Comparison of ENCODE assay signal across 20 mouse cellular contexts in the genomic region with DNA sequence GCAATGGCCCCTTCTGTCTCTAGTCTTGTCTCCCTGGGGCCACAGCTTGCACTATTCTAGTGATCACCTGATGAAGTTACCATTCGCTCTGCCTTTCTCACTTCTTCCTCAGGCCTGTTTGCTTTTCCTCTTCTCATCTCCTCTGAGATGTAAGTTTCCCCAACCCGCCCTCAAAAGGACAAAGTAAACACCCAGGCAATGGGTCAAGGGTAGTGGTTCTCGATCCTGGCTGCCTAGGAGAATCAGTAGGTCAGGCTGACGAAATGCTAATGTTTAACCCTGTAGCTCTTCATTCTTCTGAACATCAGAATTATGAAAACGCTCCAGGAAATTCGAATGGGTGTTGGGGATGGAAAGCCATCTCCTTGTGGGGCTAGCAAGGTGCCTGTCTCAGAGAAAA.
DNase-seq lines count a peak whose midpoint lies in the region; ATAC-seq and TF ChIP-seq lines count a peak whose summit lies in the region.
"Had no signal": no experiment of that assay in that cellular context is flagged by ENCODE, and none has a peak within 500 bp of the region (broad histone marks: within the 10 kb centered on the region; RNA-seq: fewer than 3 reads in every experiment).

No protein-coding gene starts in this region.

- H3K9ac ChIP-seq in heart, adult 2 months (ENCODE audit: low read depth, low read length): no peak overlapping the region
- no peak overlapping the region for H3K9ac ChIP-seq in kidney, embryonic 16.5 days (replicated peaks; ENCODE audit: low read length)
- no peak overlapping the region for H3K9ac ChIP-seq in limb, embryonic 12.5 days (replicated peaks)
- H3K9ac ChIP-seq: forebrain, embryonic 15.5 days; hindbrain, embryonic 12.5 days; limb, embryonic 15.5 days; lung, embryonic 15.5 days had no signal

- TF ChIP-seq EP300 in heart, adult 2 months (IDR thresholded peaks at IDR 0.05; ENCODE audit: insufficient read depth, low read depth, low read length): no peak

- no peak for DNase-seq in heart, adult 2 months
- DNase-seq in heart, postnatal 4 days: no peak
- DNase-seq in kidney, adult 11 months: no peak
- peak; percentile 27 for DNase-seq in lung, postnatal 25 days (ENCODE audit: low spot score)
- DNase-seq in lung, adult 2 months: no peak
- no peak for DNase-seq in layer of hippocampus, adult 18-20 months (ENCODE audit: low spot score in 2 of 2)
- DNase-seq: adrenal gland, postnatal 14 days; cerebellum, adult 8-10 months; cerebellum, postnatal 36 days; heart, postnatal 10 days; layer of hippocampus, adult 9-11 months; midbrain, embryonic 14.5 days; right cerebral cortex, postnatal 14 days had no signal

- H3K4me3 ChIP-seq in heart, adult 2 months: no peak overlapping the region
- H3K4me3 ChIP-seq in kidney, embryonic 16.5 days (ENCODE audit: low read length): no peak overlapping the region
- no peak overlapping the region for H3K4me3 ChIP-seq in lung, adult 2 months (replicated peaks; ENCODE audit: extremely low read depth, low read depth, low read length)
- H3K4me3 ChIP-seq in limb, embryonic 12.5 days (replicated peaks): no peak overlapping the region
- H3K4me3 ChIP-seq: forebrain, embryonic 15.5 days; hindbrain, embryonic 12.5 days; limb, embryonic 15.5 days; lung, embryonic 15.5 days had no signal

- no peak for ATAC-seq in kidney, embryonic 16.5 days (ENCODE audit: low FRiP score, low TSS enrichment)
- ATAC-seq in limb, embryonic 12.5 days (ENCODE audit: insufficient number of reproducible peaks, insufficient read depth, low FRiP score, low TSS enrichment, low read depth): no peak
- ATAC-seq: forebrain, embryonic 15.5 days had no signal

- peaks cover 8% of the 10 kb centered on the region for H3K36me3 ChIP-seq in heart, adult 2 months (ENCODE audit: control insufficient read depth, insufficient read depth, low read length)
- no peaks in the 10 kb centered on the region for H3K36me3 ChIP-seq in kidney, embryonic 16.5 days (ENCODE audit: insufficient read depth, low read length)
- H3K36me3 ChIP-seq in limb, embryonic 12.5 days: peaks cover 6% of the 10 kb centered on the region; the same call in 1 of the 2 replicates
- H3K36me3 ChIP-seq: forebrain, embryonic 15.5 days; hindbrain, embryonic 12.5 days; limb, embryonic 15.5 days; lung, embryonic 15.5 days had no signal

- peaks cover under 1% of the 10 kb centered on the region; the same call in 1 of the 2 replicates for H3K79me2 ChIP-seq in heart, adult 2 months (replicated peaks; ENCODE audit: control insufficient read depth, insufficient read depth, low read length)

- TF ChIP-seq CTCF in heart, adult 2 months (IDR thresholded peaks at IDR 0.05): no peak
- TF ChIP-seq CTCF in lung, adult 2 months (IDR thresholded peaks at IDR 0.05; ENCODE audit: insufficient read depth, low read length): no peak

- no peaks in the 10 kb centered on the region for H3K9me3 ChIP-seq in kidney, embryonic 16.5 days (ENCODE audit: low read length)
- no peaks in the 10 kb centered on the region for H3K9me3 ChIP-seq in limb, embryonic 12.5 days
- H3K9me3 ChIP-seq: forebrain, embryonic 15.5 days; hindbrain, embryonic 12.5 days; limb, embryonic 15.5 days; lung, embryonic 15.5 days had no signal

- H3K27me3 ChIP-seq in heart, adult 2 months (ENCODE audit: control insufficient read depth, insufficient read depth, low read length): no peaks in the 10 kb centered on the region
- H3K27me3 ChIP-seq in kidney, embryonic 16.5 days (ENCODE audit: insufficient read depth, low read length): no peaks in the 10 kb centered on the region
- H3K27me3 ChIP-seq in limb, embryonic 12.5 days: no peaks in the 10 kb centered on the region
- H3K27me3 ChIP-seq: forebrain, embryonic 15.5 days; hindbrain, embryonic 12.5 days; limb, embryonic 15.5 days; lung, embryonic 15.5 days had no signal

- H3K27ac ChIP-seq in heart, adult 2 months: peak overlapping the region; percentile 95
- peak overlapping the region; percentile 25 for H3K27ac ChIP-seq in kidney, embryonic 16.5 days (ENCODE audit: low read length)
- H3K27ac ChIP-seq in limb, embryonic 12.5 days: peak overlapping the region; percentile 67; the same call in 1 of the 2 replicates
- H3K27ac ChIP-seq: forebrain, embryonic 15.5 days; hindbrain, embryonic 12.5 days; limb, embryonic 15.5 days; lung, embryonic 15.5 days had no signal

- no peak for TF ChIP-seq POLR2A in heart, adult 2 months (IDR thresholded peaks at IDR 0.05; ENCODE audit: insufficient read depth, low read depth, low read length)
- TF ChIP-seq POLR2A in lung, adult 2 months (IDR thresholded peaks at IDR 0.05; ENCODE audit: borderline replicate concordance, extremely low read depth, low read depth, low read length): no peak

- WGBS in heart, adult 2 months: 73% methylated on average over 6 of the region's 6 CpGs
- WGBS in kidney, embryonic 16.5 days: 64% methylated on average over 6 of the region's 6 CpGs
- 57% methylated on average over 6 of the region's 6 CpGs for WGBS in lung, adult 2 months
- WGBS in limb, embryonic 12.5 days: 83% methylated on average over 6 of the region's 6 CpGs

- H3K4me1 ChIP-seq in heart, adult 2 months (ENCODE audit: control insufficient read depth, insufficient read depth, low read length): peaks cover 33% of the 10 kb centered on the region
- H3K4me1 ChIP-seq in kidney, embryonic 16.5 days (ENCODE audit: insufficient read depth, low read length): peaks cover 80% of the 10 kb centered on the region
- H3K4me1 ChIP-seq in lung, adult 2 months (ENCODE audit: control insufficient read depth, insufficient read depth, low read length): peaks cover 41% of the 10 kb centered on the region
- H3K4me1 ChIP-seq in limb, embryonic 12.5 days (replicated peaks): peaks cover 79% of the 10 kb centered on the region

- intact Hi-C loops in heart, adult 2 months (cut with DNase I): loop anchor here (2.0 to 5.0 kb wide), 3 partner anchors 15 to 146 kb away; no protein-coding TSS in a partner anchor

- no peak overlapping the region for H3K4me2 ChIP-seq in kidney, embryonic 16.5 days (replicated peaks; ENCODE audit: low read depth, low read length)
- no peak overlapping the region for H3K4me2 ChIP-seq in limb, embryonic 12.5 days
- H3K4me2 ChIP-seq: forebrain, embryonic 15.5 days; heart, embryonic 11.5 days; hindbrain, embryonic 12.5 days; limb, embryonic 15.5 days; lung, embryonic 15.5 days had no signal

Comparison
In these comparisons a context has a peak if more than half of its experiments do, and no peak if none do; other contexts are left out.
1. H3K27ac ChIP-seq: peak in every context shown above with its lines; median percentile 95 in heart, adult 2 months; 67 in limb, embryonic 12.5 days; 25 in kidney, embryonic 16.5 days.